Mouse (Mus musculus) spleen, adult 2 months (tissue): ENCODE measurements around the gene Mylk3.

Experiments
- CTCF ChIP-seq: fragments of 200-500 bp; IDR thresholded peaks from 2 replicates; pipeline ENCODE4 v1.5.1; 2011; ENCODE audit warnings: mild to moderate bottlenecking, inconsistent platforms; ENCODE audit not compliant: insufficient read depth, insufficient read length, insufficient replicate concordance; ENCODE audit errors: extremely low read depth
- POLR2A ChIP-seq: fragments of 200-500 bp; IDR thresholded peaks from 2 replicates; pipeline ENCODE4 v1.6.1; 2011; ENCODE audit warnings: low read depth, low read length, inconsistent platforms

GRCm38 (mm10) chr8:85321981-85322380, 64.2 kb downstream of the Mylk3 start:
- no peak for TF ChIP-seq CTCF
- no peak for TF ChIP-seq POLR2A
